Mouse (Mus musculus) lung, embryonic 14.5 days (tissue): ENCODE measurements around the gene Cxcl17. TPM values are rescaled to one million over a fixed set of nuclear protein-coding genes. Genes with fewer than 3 reads are reported as not detected.
A peak's percentile ranks its signal among the peaks of the same experiment; 100 is the strongest.

Source experiments
- ATAC-seq: fragments of 200-750 bp; cut with Nextera tagmentation; 2 replicates; pipeline ENCODE4 v1.8.0; 2017; ENCODE audit warnings: mild to moderate bottlenecking, moderate TSS enrichment, moderate library complexity; ENCODE audit not compliant: insufficient read depth
- DNase-seq: peaks from one replicate; pipeline ENCODE4 v3.0.0-alpha.2; 2015
- H3K27ac ChIP-seq: fragments of 300-500 bp; sonication (generic); 2 replicates; pipeline ENCODE4 v1.5.1; 2014; ENCODE audit warnings: low read depth, mild to moderate bottlenecking, moderate library complexity
- H3K27me3 ChIP-seq: fragments of 300-500 bp; sonication (generic); 2 replicates; pipeline ENCODE4 v1.6.1; 2014; ENCODE audit warnings: low read length, control low read depth; ENCODE audit not compliant: insufficient read depth
- H3K36me3 ChIP-seq: fragments of 300-500 bp; sonication (generic); 2 replicates; pipeline ENCODE4 v1.6.1; 2014; ENCODE audit warnings: control low read depth; ENCODE audit not compliant: insufficient read depth
- H3K4me1 ChIP-seq: fragments of 300-500 bp; sonication (generic); 2 replicates; pipeline ENCODE4 v1.6.1; 2014; ENCODE audit warnings: antibody characterized with exemption, control low read depth; ENCODE audit not compliant: insufficient read depth
- H3K4me2 ChIP-seq: fragments of 300-500 bp; sonication (generic); 2 replicates; pipeline ENCODE4 v1.6.1; 2014; ENCODE audit warnings: mild to moderate bottlenecking
- H3K4me3 ChIP-seq: fragments of 300-500 bp; sonication (generic); 2 replicates; pipeline ENCODE4 v1.5.1; 2014; ENCODE audit warnings: low read depth, low read length
- H3K9ac ChIP-seq: fragments of 300-500 bp; sonication (generic); 2 replicates; pipeline ENCODE4 v1.6.1; 2014
- H3K9me3 ChIP-seq: fragments of 300-500 bp; sonication (generic); 2 replicates; pipeline ENCODE4 v1.6.1; 2016; ENCODE audit warnings: low read depth, low read length, control low read depth
- CTCF ChIP-seq: IDR thresholded peaks from 2 replicates; pipeline ENCODE4 v1.5.1; 2016; ENCODE audit warnings: antibody characterized with exemption, low read depth
- WGBS: fragments of 180-500 bp; shearing (Covaris S2); extraction: QIAGEN DNeasy Blood & Tissue Kit; methylation state at CpG from one replicate; pipeline ENCODE4 v1.1.7; 2014; 5-methylcytosine and 5-hydroxymethylcytosine counted together
- polyA plus RNA-seq: library from polyadenylated mRNA; unstranded; fragments of >200 nt; fragmentation: Nextera tagmentation; extraction: Ambion mirVana; gene quantifications from 2 replicates; pipeline ENCODE4 v1.2.1, GENCODE M21; 2014

Cxcl17 gene
- polyA plus RNA-seq, 1 experiment from 2014 or later, result not detected

DNA sequence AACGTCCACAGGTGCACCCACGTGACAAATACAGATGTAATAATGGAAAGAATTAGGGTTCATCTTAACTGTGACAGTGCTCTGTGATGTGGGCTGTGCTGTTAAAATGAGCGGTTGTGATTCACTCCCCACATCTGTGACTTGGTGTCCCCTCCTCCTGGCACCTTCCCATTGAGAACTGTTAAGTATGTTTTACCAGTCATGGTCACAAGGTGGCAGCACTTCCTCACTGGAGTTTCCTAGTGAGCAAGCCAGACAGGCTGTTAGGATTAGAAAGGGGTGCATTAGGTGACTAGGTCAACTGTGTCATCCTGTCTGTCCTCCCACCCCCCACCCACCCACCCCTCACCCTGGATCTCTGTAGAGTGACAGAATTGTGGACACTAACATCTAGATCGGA lies 11.7 kb upstream of the Cxcl17 start:
- WGBS, result 39% methylated on average over 4 of the region's 4 CpGs
- H3K4me3 ChIP-seq, result no peak overlapping the region
- DNase-seq, result peak; percentile 96
- peak; percentile 49; the same call in 1 of the 2 replicates for ATAC-seq
- H3K9me3 ChIP-seq, result no peaks in the 10 kb centered on the region
- no peak overlapping the region for H3K27ac ChIP-seq
- peaks cover 3% of the 10 kb centered on the region; the same call in 1 of the 2 replicates for H3K27me3 ChIP-seq
- no peaks in the 10 kb centered on the region for H3K4me1 ChIP-seq
- TF ChIP-seq CTCF, result peak; percentile 87
- H3K9ac ChIP-seq, result no peak overlapping the region
- no peaks in the 10 kb centered on the region for H3K36me3 ChIP-seq
- no peak overlapping the region for H3K4me2 ChIP-seq

DNA sequence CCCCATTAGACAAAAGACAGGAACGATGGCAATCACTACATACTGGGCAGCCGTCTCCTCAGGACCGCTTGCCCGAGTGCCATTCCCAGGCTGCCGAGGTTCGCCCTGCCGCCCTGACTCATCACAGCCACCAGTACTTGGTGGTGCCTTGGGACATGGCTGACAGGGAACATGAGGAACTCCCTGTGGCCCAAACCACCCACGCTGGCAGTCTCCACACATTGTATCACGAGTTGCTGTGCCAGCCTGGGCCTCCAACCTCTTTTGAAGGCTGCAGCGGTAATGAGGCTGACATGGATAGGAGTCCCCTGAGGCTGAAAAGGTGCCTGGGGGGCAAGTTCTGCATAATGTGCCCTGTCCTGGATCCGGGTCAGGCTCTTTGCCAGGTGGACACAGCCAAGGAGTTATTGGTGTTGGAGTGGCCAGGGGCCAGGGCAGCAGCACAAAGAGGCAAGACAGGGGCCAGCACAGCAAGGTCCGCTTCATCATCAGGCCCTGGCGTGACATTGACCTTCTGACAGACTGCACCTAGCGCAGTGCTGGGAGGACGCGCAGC lies 9.7 kb upstream of the Cxcl17 start:
- no peak overlapping the region for H3K9ac ChIP-seq
- no peaks in the 10 kb centered on the region for H3K9me3 ChIP-seq
- H3K4me2 ChIP-seq, result no peak overlapping the region
- no peaks in the 10 kb centered on the region for H3K36me3 ChIP-seq
- no peak overlapping the region for H3K27ac ChIP-seq
- no peak for TF ChIP-seq CTCF
- ATAC-seq (no peak), DNase-seq (no peak)
- peaks cover 3% of the 10 kb centered on the region; the same call in 1 of the 2 replicates for H3K27me3 ChIP-seq
- no peak overlapping the region for H3K4me3 ChIP-seq
- WGBS, result 72% methylated on average over 16 of the region's 16 CpGs
- no peaks in the 10 kb centered on the region for H3K4me1 ChIP-seq

DNA sequence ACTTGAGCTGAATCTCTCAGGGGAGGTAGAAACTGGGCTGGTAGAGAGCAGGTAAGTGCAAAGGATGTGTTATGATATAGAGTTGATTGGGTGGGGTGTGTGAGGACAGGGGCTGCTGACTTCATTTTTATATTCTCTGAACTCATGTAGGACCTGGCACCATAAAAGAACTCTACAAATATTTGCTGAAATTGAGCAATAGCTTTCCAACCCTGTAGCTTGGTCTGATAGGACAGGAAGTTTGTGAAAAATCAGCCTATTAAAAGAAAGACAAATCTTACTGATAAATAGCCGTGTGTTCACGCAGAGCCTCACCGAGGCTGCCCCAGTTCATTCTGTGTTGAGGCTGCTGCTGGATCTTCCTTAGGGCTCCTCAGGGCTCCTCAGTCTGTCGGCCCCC lies 7.3 kb upstream of the Cxcl17 start:
- no peak overlapping the region for H3K9ac ChIP-seq
- ATAC-seq (no peak), DNase-seq (no peak)
- H3K4me2 ChIP-seq, result no peak overlapping the region
- H3K4me3 ChIP-seq, result no peak overlapping the region
- TF ChIP-seq CTCF, result no peak
- peaks cover 3% of the 10 kb centered on the region; the same call in 1 of the 2 replicates for H3K27me3 ChIP-seq
- H3K36me3 ChIP-seq, result no peaks in the 10 kb centered on the region
- 70% methylated on average over 4 of the region's 4 CpGs for WGBS
- H3K9me3 ChIP-seq, result no peaks in the 10 kb centered on the region
- H3K4me1 ChIP-seq, result no peaks in the 10 kb centered on the region
- H3K27ac ChIP-seq, result no peak overlapping the region

DNA sequence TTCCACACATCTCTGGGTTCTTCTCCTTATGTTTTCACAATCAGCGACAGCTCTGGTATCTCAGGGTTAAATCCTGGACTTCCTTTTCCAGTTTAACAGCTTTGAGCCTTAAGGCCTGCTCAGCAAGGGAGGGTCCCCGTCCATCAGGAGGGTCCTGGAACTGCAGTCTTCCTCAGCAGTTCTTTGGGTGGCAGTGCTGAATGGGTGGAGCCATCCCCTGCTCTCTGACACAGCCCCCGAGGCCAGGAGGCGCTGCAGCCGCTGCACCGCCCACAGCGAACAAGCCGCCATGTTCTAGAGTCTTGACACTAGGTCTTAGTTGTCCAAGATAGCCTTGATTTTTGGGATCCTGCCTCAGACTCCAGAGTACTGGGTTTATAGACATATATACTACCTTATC lies 6.8 kb upstream of the Cxcl17 start:
- no peaks in the 10 kb centered on the region for H3K36me3 ChIP-seq
- WGBS, result 79% methylated on average over 8 of the region's 8 CpGs

DNA sequence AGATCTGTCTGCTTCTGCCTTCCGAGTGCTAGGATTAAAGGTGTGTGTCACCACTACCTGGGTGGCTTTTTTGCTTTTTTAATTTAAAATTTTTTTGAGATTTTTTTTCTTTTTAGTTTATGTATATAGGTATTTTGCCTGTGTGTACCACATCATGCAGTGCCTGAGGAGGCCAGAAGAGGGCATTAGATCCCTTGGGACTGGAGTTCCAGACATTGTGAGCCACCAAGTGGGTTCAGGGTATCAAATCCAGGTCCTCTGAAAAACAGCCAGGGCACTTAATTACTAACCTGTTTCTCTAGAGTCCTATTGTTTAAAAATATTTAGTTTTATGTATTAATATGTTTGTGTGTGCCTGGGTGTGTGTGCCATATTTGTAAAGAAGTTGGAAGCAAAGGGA lies 4.9 kb upstream of the Cxcl17 start:
- peak; percentile 53 for DNase-seq
- TF ChIP-seq CTCF, result peak; percentile 59
- WGBS, result 73% methylated on average over 1 of the region's 1 CpGs

More for the DNA sequence above, 6.8 kb upstream of the Cxcl17 start:
- Histone ChIP-seq H3K27ac (no peak overlapping the region), H3K9ac (no peak overlapping the region), H3K9me3 (no peaks in the 10 kb centered on the region), H3K4me3 (no peak overlapping the region), H3K4me1 (no peaks in the 10 kb centered on the region), H3K27me3 (peaks cover 3% of the 10 kb centered on the region; the same call in 1 of the 2 replicates), H3K4me2 (no peak overlapping the region)
- no peak for TF ChIP-seq CTCF
- DNase-seq, result no peak
- ATAC-seq, result no peak

DNA sequence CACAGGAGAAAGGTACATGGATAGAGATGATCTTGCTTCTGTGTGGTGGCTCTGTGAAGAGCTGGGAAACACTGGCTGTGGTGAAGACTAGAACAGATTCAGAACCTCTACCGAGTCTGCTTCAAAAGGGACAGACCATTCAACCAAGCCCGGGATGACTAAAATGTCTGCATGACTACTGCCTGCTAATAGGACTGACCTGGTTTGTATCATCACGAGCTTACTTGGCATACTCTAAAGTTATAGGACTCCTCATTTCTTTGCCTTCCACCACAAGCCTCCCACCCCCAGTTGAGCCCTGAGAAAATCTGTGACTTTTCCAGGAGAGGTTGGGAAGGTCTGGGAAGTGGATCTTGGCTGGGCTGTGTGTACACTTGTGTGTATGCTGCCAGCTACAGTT lies 825 bp downstream of the Cxcl17 start:
- Histone ChIP-seq H3K9ac (no peak overlapping the region), H3K4me1 (no peaks in the 10 kb centered on the region)
- 92% methylated on average over 3 of the region's 3 CpGs for WGBS

More for the DNA sequence above, 4.9 kb upstream of the Cxcl17 start:
- Histone ChIP-seq H3K4me3 (no peak overlapping the region), H3K36me3 (no peaks in the 10 kb centered on the region), H3K4me1 (no peaks in the 10 kb centered on the region), H3K9me3 (no peaks in the 10 kb centered on the region), H3K27me3 (peaks cover under 1% of the 10 kb centered on the region; the same call in 1 of the 2 replicates), H3K9ac (no peak overlapping the region), H3K27ac (no peak overlapping the region), H3K4me2 (no peak overlapping the region)
- ATAC-seq, result no peak

DNA sequence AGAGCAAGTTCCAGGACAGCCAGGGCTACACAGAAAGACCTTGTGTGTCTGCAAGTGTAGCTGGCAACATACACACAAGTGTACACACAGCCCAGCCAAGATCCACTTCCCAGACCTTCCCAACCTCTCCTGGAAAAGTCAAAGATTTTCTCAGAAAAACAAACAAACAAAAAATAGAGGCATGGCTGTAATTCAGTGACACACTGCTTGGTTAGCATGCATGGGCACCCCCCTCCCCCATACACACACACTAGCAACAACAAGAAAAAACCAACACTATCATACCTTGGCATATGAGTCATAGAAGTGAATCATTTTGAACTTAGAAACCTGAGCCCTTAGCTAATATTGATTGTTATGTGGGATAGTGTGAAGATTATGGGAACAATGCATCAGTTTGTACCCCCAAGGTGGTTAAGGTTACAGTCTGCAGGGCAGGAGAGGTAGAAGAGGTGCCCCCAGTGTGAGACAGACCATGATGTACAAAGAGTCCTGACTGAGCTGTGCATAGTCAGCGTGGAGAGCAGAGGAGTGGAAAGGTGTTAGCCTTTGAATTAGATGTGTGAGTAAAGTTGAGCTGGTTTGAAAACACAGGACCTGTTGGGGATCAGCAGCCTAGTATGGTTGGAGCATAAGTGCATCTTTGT lies 1.6 kb downstream of the Cxcl17 start:
- Histone ChIP-seq H3K4me1 (no peaks in the 10 kb centered on the region), H3K4me2 (no peak overlapping the region), H3K9ac (no peak overlapping the region), H3K27ac (no peak overlapping the region), H3K27me3 (no peaks in the 10 kb centered on the region), H3K36me3 (no peaks in the 10 kb centered on the region), H3K4me3 (no peak overlapping the region), H3K9me3 (no peaks in the 10 kb centered on the region)
- 74% methylated on average over 1 of the region's 1 CpGs for WGBS
- no peak for TF ChIP-seq CTCF
- ATAC-seq (no peak), DNase-seq (no peak)

More for the DNA sequence above, 825 bp downstream of the Cxcl17 start:
- no peaks in the 10 kb centered on the region for H3K9me3 ChIP-seq
- no peak overlapping the region for H3K27ac ChIP-seq
- no peak overlapping the region for H3K4me2 ChIP-seq
- ATAC-seq (no peak), DNase-seq (no peak)
- H3K36me3 ChIP-seq, result no peaks in the 10 kb centered on the region
- no peak for TF ChIP-seq CTCF
- H3K27me3 ChIP-seq, result no peaks in the 10 kb centered on the region
- no peak overlapping the region for H3K4me3 ChIP-seq
